Mouse (Mus musculus) intestine, postnatal 0 days (tissue): Measurements from ENCODE around the gene Fancc. TPM values are rescaled to one million over a fixed set of nuclear protein-coding genes. Genes with fewer than 3 reads are reported as not detected.

ENCODE experiments used
- ATAC-seq: fragments of 200-750 bp; cut with Nextera tagmentation; 2 replicates; pipeline ENCODE4 v1.8.0; 2017; ENCODE audit warnings: mild to moderate bottlenecking, moderate TSS enrichment, moderate library complexity
- H3K27ac ChIP-seq: fragments of 300-500 bp; sonication (generic); 2 replicates; pipeline ENCODE4 v1.5.1; 2014; ENCODE audit warnings: mild to moderate bottlenecking, low read depth, low read length, moderate library complexity
- H3K27me3 ChIP-seq: fragments of 300-500 bp; sonication (generic); replicated peaks from 2 replicates; pipeline ENCODE4 v1.6.1; 2014; ENCODE audit warnings: low read length, mixed read lengths; ENCODE audit not compliant: control insufficient read depth, insufficient read depth
- H3K36me3 ChIP-seq: fragments of 300-500 bp; sonication (generic); 2 replicates; pipeline ENCODE4 v1.6.1; 2014; ENCODE audit warnings: mild to moderate bottlenecking, moderate library complexity; ENCODE audit not compliant: control insufficient read depth, insufficient read depth
- H3K4me1 ChIP-seq: fragments of 300-500 bp; sonication (generic); replicated peaks from 2 replicates; pipeline ENCODE4 v1.6.1; 2014; ENCODE audit warnings: antibody characterized with exemption, low read length, mixed read lengths; ENCODE audit not compliant: control insufficient read depth, insufficient read depth
- H3K4me2 ChIP-seq: fragments of 300-500 bp; sonication (generic); replicated peaks from 2 replicates; pipeline ENCODE4 v1.6.1; 2014; ENCODE audit warnings: low read depth, mild to moderate bottlenecking, moderate library complexity
- H3K4me3 ChIP-seq: fragments of 300-500 bp; sonication (generic); 2 replicates; pipeline ENCODE4 v1.5.1; 2014; ENCODE audit warnings: low read depth, low read length
- H3K9ac ChIP-seq: fragments of 300-500 bp; sonication (generic); 2 replicates; pipeline ENCODE4 v1.6.1; 2014; ENCODE audit warnings: mild to moderate bottlenecking, low read depth, low read length
- H3K9me3 ChIP-seq: fragments of 300-500 bp; sonication (generic); 2 replicates; pipeline ENCODE4 v1.6.1; 2016; ENCODE audit warnings: mixed run types; ENCODE audit not compliant: control insufficient read depth
- CTCF ChIP-seq: sonication (generic); IDR thresholded peaks from 2 replicates; pipeline ENCODE4 v1.5.1; 2016; ENCODE audit warnings: low read depth, mild to moderate bottlenecking, control low read depth, antibody characterized with exemption, moderate library complexity
- WGBS: fragments of 180-500 bp; shearing (Covaris S2); extraction: QIAGEN DNeasy Blood & Tissue Kit; methylation state at CpG from one replicate; pipeline ENCODE4 v1.1.7; 2014; 5-methylcytosine and 5-hydroxymethylcytosine counted together
- polyA plus RNA-seq: library from polyadenylated mRNA; unstranded; fragments of >200 nt; fragmentation: Nextera tagmentation; extraction: Ambion mirVana; gene quantifications from 2 replicates; pipeline ENCODE4 v1.2.1, GENCODE M21; 2015

The Fancc gene
- polyA plus RNA-seq, 1 experiment from 2014 or later, result 5.1 TPM

- WGBS, result 94% methylated on average over 3 of the region's 3 CpGs
- no peaks in the 10 kb centered on the region for H3K36me3 ChIP-seq
- H3K9me3 ChIP-seq, result no peaks in the 10 kb centered on the region
- H3K4me2 ChIP-seq, result no peak overlapping the region
- H3K27ac ChIP-seq, result no peak overlapping the region
- no peak overlapping the region for H3K4me3 ChIP-seq
- ATAC-seq, result no peak
- no peak for TF ChIP-seq CTCF
- H3K4me1 ChIP-seq, result no peaks in the 10 kb centered on the region
- H3K27me3 ChIP-seq, result no peaks in the 10 kb centered on the region
- no peak overlapping the region for H3K9ac ChIP-seq
Measured at GRCm38 (mm10) chr13:63384775-63385174, 112.3 kb downstream of the Fancc start.

GRCm38 (mm10) chr13:63382206-63382605, 114.9 kb downstream of the Fancc start:
- Histone ChIP-seq H3K4me3 (no peak overlapping the region), H3K27ac (no peak overlapping the region), H3K4me2 (no peak overlapping the region), H3K9ac (no peak overlapping the region), H3K9me3 (no peaks in the 10 kb centered on the region), H3K36me3 (no peaks in the 10 kb centered on the region), H3K4me1 (no peaks in the 10 kb centered on the region), H3K27me3 (no peaks in the 10 kb centered on the region)
- WGBS, result 85% methylated on average over 2 of the region's 2 CpGs
- no peak for TF ChIP-seq CTCF
- ATAC-seq, result no peak

- no peaks in the 10 kb centered on the region for H3K27me3 ChIP-seq
- 81% methylated on average over 7 of the region's 7 CpGs for WGBS
- H3K9ac ChIP-seq, result no peak overlapping the region
- no peak overlapping the region for H3K4me2 ChIP-seq
- no peak for ATAC-seq
- no peak overlapping the region for H3K27ac ChIP-seq
- H3K9me3 ChIP-seq, result no peaks in the 10 kb centered on the region
- H3K36me3 ChIP-seq, result no peaks in the 10 kb centered on the region
- no peak for TF ChIP-seq CTCF
- H3K4me3 ChIP-seq, result no peak overlapping the region
- H3K4me1 ChIP-seq, result no peaks in the 10 kb centered on the region
Measured at GRCm38 (mm10) chr13:63373460-63374166, 123.5 kb downstream of the Fancc start.

DNA sequence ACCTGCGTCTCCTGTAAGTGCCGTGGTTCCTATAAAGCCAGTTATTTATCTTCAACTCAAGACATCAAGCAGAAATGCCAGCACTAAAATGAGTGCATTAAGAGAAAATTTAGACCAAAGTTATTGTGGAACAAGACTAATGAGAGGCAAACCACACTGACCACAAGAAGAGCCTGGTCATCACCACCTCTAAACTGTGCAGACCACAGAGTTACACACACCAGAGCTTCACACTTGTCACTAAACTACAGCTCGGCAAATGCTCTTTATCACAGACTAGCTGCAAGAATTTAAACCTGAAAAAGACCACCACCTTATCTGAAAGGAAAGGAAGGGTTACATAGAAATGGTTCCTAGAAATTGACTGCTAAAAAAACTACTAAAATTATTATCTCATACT, 135.3 kb downstream of the Fancc start:
- Histone ChIP-seq H3K27ac (no peak overlapping the region), H3K36me3 (no peaks in the 10 kb centered on the region), H3K27me3 (no peaks in the 10 kb centered on the region), H3K4me2 (no peak overlapping the region), H3K4me1 (no peaks in the 10 kb centered on the region), H3K4me3 (no peak overlapping the region), H3K9me3 (no peaks in the 10 kb centered on the region), H3K9ac (no peak overlapping the region)
- ATAC-seq, result no peak
- WGBS, result 77% methylated on average over 3 of the region's 3 CpGs
- TF ChIP-seq CTCF, result no peak

DNA sequence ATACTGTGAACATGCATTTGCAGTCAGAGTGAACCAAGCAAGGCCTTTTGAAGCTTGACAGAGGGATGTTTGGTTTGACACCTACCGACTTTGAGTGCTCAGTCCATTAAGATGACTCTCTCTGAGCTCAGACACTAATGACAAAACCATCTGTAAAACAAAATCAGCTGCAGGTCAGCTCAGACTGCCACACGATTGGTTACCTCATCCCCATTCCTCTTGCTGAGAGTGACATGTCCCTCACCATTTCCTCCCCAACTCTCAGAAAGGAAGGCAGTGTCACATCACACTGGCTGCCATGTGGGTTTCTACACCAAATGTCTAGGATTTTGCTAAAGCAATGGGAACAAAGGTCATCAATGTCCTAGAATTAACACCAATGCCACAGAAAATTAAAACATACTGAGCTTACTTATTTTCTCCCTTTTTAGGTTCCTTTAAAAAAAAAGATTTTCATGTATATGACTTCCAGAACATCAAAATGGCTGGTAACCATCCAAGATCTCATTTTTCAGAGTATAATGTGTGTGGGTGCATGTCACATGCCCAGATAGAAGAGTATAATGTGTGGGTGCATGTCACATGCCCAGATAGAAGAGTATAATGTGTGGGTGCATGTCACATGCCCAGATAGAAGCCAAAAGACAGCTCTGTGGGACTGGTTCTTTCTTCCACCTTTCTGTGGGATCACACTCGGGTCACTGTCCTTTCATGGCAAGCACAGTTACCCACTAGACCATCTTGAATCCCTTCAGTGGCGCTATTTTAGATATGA, 136.8 kb downstream of the Fancc start:
- no peaks in the 10 kb centered on the region for H3K27me3 ChIP-seq
- H3K36me3 ChIP-seq, result no peaks in the 10 kb centered on the region
- no peak for TF ChIP-seq CTCF
- 80% methylated on average over 4 of the region's 4 CpGs for WGBS
- H3K4me3 ChIP-seq, result no peak overlapping the region
- H3K9me3 ChIP-seq, result no peaks in the 10 kb centered on the region
- no peak overlapping the region for H3K9ac ChIP-seq
- no peak overlapping the region for H3K27ac ChIP-seq
- H3K4me1 ChIP-seq, result no peaks in the 10 kb centered on the region
- no peak for ATAC-seq
- no peak overlapping the region for H3K4me2 ChIP-seq

GRCm38 (mm10) chr13:63359393-63359792, 137.7 kb downstream of the Fancc start:
- Histone ChIP-seq H3K36me3 (no peaks in the 10 kb centered on the region), H3K9ac (no peak overlapping the region), H3K27ac (no peak overlapping the region), H3K4me2 (no peak overlapping the region), H3K9me3 (no peaks in the 10 kb centered on the region), H3K4me1 (no peaks in the 10 kb centered on the region), H3K27me3 (no peaks in the 10 kb centered on the region), H3K4me3 (no peak overlapping the region)
- 66% methylated on average over 4 of the region's 4 CpGs for WGBS
- no peak for ATAC-seq
- no peak for TF ChIP-seq CTCF
